Mouse (Mus musculus) yolk sac, embryonic 10.5 days (tissue): ENCODE results near the gene Gm49320.

ENCODE experiments used
- DNase-seq: peaks from one replicate; pipeline ENCODE4 v3.0.0-alpha.2; 2017; ENCODE audit warnings: low spot score

The Gm49320 gene

GRCm38 (mm10) chr8:4238434-4239192 lies at the start of gene Gm49320, which contains the start of gene Map2k7:
TSS of gene Gm49320 (plus strand) at chr8:4238865.
TSS of gene Map2k7 (plus strand) at chr8:4238740.
- DNase-seq: peak; percentile 99

GRCm38 (mm10) chr8:4189031-4189722 lies 49.5 kb upstream of the Gm49320 start:
- no peak for DNase-seq

GRCm38 (mm10) chr8:4192305-4192704 lies 46.4 kb upstream of the Gm49320 start:
- no peak for DNase-seq

- DNase-seq: peak; percentile 76
These were observed 45.7 kb upstream of the Gm49320 start for GRCm38 (mm10) chr8:4192807-4193587.

- no peak for DNase-seq
These were observed 45.1 kb upstream of the Gm49320 start for GRCm38 (mm10) chr8:4193588-4193894.

GRCm38 (mm10) chr8:4201321-4201720 lies 37.3 kb upstream of the Gm49320 start:
- no peak for DNase-seq

GRCm38 (mm10) chr8:4205246-4206123 lies 33.2 kb upstream of the Gm49320 start:
- DNase-seq: no peak

- no peak for DNase-seq
These were observed 32.3 kb upstream of the Gm49320 start for GRCm38 (mm10) chr8:4206182-4207015.

- DNase-seq: no peak
These were observed 31.7 kb upstream of the Gm49320 start for GRCm38 (mm10) chr8:4207016-4207350.

GRCm38 (mm10) chr8:4211097-4211496 lies 27.6 kb upstream of the Gm49320 start:
- no peak for DNase-seq

GRCm38 (mm10) chr8:4212809-4213209 lies 25.9 kb upstream of the Gm49320 start:
- no peak for DNase-seq

GRCm38 (mm10) chr8:4213210-4214005 lies 25.3 kb upstream of the Gm49320 start:
- peak; percentile 65 for DNase-seq

GRCm38 (mm10) chr8:4214006-4214980 lies 24.4 kb upstream of the Gm49320 start:
- DNase-seq: peak; percentile 50

- no peak for DNase-seq
These were observed 22.4 kb upstream of the Gm49320 start for GRCm38 (mm10) chr8:4216296-4216695.

GRCm38 (mm10) chr8:4216791-4217621 lies 21.7 kb upstream of the Gm49320 start, which contains the start of gene Prr36:
TSS of gene Prr36 (minus strand) at chr8:4217459.
- no peak for DNase-seq

- DNase-seq: no peak
These were observed 19.0 kb upstream of the Gm49320 start for GRCm38 (mm10) chr8:4219617-4220016.

GRCm38 (mm10) chr8:4222059-4222458 lies 16.6 kb upstream of the Gm49320 start:
- no peak for DNase-seq

- DNase-seq: no peak
These were observed 12.3 kb upstream of the Gm49320 start for GRCm38 (mm10) chr8:4226323-4226722.
